Mouse (Mus musculus) erythroid progenitor cell, adult 5-6 weeks (primary cell): Measurements from ENCODE around the gene Dnajc21. TPM values are rescaled to one million over a fixed set of nuclear protein-coding genes. Genes with fewer than 3 reads are reported as not detected.

ENCODE experiments used
- ATAC-seq: replicated peaks from 2 replicates; pipeline ENCODE4 v1.8.0; 2016; ENCODE audit warnings: moderate number of reproducible peaks, mild to moderate bottlenecking, moderate TSS enrichment, inconsistent platforms; ENCODE audit not compliant: poor library complexity, low FRiP score, severe bottlenecking
- total RNA-seq, 2 experiments: library from RNA; stranded (forward) in 1 of 2; stranded (reverse) in 1 of 2; fragments of 150-400 nt in 1 of 2; fragments of 186-747, 209-891 nt in 1 of 2; gene quantifications; 2 replicates each; pipeline versions ENCODE4 v1.2.3 to v1.2.4; 2015 to 2017; ENCODE audit warnings: low replicate concordance in 2 of 2

The Dnajc21 gene
- total RNA-seq, 2 experiments from 2014 or later: 15.2 to 20.5 TPM

- ATAC-seq: no peak
Observed at GRCm38 (mm10) chr15:10441493-10441892, 28.8 kb downstream of the Dnajc21 start.

DNA sequence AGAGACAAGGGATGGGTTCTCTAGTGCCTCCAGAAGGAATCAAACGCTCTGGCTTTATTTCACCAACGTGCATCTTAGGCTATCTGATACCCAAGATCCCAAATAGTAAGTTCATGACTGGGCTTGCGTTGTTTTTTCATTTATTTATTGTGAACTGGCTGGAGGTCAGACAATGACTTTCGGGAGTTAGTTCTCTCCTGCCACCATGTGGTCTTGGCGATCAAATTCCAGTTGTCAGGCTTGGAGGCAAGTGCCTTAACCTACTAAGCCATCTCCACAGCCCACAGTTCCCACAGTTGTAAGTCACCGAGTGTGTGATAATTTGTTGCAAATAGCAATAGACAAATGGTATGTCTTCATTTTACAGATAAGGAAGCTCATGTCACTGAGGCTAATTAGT lies 30.4 kb downstream of the Dnajc21 start:
- no peak for ATAC-seq

- ATAC-seq: no peak
Observed at GRCm38 (mm10) chr15:10436893-10437292, 33.4 kb downstream of the Dnajc21 start.

DNA sequence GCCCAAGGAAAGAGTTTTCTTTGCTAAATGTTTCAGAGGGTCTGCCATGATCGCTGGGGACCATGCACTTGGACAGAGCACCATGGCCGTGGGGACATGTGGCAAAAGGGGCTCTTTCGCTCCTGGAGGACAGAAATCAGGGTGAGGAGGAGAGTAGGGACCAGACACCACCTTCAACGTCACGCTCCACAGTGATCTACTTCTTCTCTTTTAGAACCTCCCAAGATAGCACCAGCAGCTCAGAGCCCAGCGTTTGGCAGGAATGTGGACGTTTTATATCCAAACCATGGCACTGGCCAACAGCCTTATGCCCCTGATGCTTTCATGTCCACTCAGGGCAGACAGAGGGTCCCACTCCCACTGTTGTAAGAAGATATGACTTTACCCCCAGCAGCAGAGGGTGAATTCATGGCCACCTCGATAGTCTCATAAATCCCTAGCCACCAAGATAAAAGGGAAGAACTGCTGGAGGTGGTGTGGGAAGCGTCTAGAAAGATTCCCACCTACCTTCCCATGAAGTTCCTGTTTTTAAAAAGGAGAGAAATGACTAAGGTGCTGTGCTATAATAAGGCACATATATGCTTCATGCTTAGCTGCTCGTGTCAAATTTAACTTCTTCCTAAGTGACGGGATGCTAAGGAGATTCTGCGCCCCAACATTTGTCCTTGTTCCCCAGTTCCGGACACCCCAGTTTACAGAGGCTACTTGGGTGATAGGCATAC lies 43.6 kb downstream of the Dnajc21 start:
- no peak for ATAC-seq

DNA sequence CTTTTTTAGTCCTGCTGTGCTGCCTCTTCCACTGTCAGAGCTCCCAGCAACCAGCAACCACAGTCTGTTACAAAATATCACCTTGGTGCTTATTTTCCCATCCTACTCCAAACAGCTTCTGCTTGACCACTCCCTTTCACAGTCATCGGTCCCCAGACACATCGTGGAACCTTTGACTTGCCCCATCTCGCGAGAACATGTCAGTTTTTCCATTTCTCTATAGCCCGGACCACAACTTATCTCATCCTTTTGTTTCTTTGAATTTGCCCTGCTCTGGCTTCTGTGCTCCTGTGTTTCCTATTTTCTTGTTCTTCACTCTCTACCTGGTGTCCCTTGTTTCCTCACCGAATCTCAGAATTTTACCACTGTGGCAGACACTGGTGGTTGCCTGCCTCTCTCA lies 44.2 kb downstream of the Dnajc21 start:
- no peak for ATAC-seq

GRCm38 (mm10) chr15:10421785-10422144 lies 48.6 kb downstream of the Dnajc21 start:
- ATAC-seq: no peak

GRCm38 (mm10) chr15:10421138-10421784 lies 49.1 kb downstream of the Dnajc21 start:
- ATAC-seq: no peak

DNA sequence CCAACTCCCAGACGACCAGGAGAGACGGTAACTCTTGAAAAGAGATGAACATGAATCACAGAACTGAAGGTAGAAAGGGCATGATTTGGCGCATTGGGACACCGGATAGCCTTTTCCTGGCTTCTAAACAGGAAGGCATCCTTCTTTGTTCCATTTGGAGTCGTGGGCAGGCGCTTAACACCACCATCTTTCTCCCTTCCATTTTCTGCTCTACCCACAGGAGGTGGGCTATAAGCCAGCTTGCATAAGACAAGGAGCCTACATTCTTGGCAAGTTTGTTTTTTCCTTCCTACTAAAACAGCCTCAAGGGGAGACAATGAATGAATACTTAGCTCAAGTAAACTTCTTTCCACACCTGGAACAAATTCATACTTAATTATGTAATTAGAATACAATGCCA lies 56.7 kb downstream of the Dnajc21 start:
- no peak for ATAC-seq

DNA sequence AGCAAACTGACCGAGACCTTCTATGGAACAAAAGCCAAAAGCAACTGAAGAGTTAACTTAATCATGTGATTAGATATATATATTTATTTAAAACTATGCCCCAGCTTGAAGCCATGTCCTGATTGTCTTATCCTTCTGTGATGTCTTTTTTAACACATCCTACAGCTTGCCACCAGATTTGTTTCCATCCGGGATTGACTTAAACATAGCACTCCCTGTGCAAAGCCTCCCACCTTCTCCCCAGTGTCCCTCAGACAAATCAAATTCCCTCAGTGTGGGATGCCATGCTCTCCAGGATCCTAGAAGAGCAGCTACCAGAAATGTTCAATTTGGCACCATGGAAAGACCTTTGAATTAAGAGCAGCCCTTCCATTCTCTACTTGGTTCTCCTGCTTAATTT lies 59.4 kb downstream of the Dnajc21 start:
- ATAC-seq: no peak

DNA sequence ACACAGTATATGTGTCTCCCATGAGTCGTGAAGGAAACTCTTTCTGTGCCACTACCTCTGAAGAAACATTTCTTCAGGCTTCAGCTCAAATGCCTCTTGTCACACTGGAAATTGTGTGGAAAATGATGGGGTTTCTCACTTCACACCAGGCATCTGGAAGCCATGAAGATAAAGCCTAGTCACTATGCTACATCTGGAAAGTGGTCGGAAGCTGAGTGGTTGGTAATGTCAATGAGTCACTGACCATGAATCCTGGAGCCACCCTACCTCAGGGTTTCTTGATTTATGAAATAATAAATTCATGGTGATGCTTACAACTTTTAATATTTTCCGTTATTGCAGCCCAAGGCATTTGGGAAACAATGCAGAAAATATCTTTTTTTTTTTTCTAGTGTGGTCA lies 60.5 kb downstream of the Dnajc21 start:
- ATAC-seq: no peak

DNA sequence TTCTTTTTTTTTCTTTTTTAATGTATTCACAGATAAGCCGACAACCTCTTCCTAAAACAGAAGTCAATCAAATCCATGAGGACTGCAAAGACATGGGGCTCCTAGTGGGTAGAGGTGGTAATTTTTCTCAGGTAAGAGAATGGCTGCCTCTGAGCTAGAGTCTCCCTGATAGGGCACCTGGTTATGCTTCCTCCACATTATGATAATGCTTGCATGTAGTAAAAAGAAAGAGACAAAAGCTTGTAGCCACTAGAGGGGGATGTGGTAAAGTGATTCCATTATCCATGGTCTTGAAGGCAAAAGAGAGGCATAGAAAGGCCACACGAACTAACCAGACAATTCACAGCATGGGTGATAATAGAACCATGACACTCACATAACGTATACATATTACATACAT lies 69.9 kb downstream of the Dnajc21 start:
- no peak for ATAC-seq

DNA sequence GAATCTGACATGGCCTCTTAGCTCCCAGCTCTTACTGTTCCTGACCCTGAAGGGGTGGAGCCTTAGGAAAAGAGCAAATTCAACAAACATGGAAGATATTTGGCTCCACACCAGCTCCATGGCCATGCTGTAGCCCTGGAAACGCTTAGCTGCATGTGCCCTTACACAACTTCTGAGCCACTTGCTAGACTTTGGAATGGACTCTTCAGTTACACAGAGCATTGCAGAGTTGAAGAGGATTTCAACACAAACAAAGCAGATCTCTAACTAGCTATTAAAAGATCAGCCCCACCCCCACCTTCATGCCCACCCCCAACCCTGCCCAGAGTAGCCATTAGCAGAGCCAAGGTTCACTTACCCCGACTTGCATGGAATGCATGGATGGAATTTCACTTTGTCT lies 70.5 kb downstream of the Dnajc21 start:
- ATAC-seq: no peak

Other genes starting within 250 kb of the Dnajc21 start
- not detected in 2 replicates for gene Gm21973, start 145.1 kb downstream of the Dnajc21 start, total RNA-seq (2015; ENCODE audit: low replicate concordance)
- not detected in 2 replicates for gene Gm21973, start 145.1 kb downstream of the Dnajc21 start, total RNA-seq (2017; ENCODE audit: low replicate concordance)
- not detected in 2 replicates for gene Agxt2, start 112.0 kb downstream of the Dnajc21 start, total RNA-seq (2015; ENCODE audit: low replicate concordance)
- not detected in 2 replicates for gene Agxt2, start 112.0 kb downstream of the Dnajc21 start, total RNA-seq (2017; ENCODE audit: low replicate concordance)
- gene Brix1, start 15.4 kb upstream of the Dnajc21 start, total RNA-seq (2015; ENCODE audit: low replicate concordance): 12.6 and 20.1 TPM in 2 replicates
- gene Brix1, start 15.4 kb upstream of the Dnajc21 start, total RNA-seq (2017; ENCODE audit: low replicate concordance): 10.0 and 11.1 TPM in 2 replicates
- 12.6 and 15.9 TPM in 2 replicates for gene Rad1, start 15.5 kb upstream of the Dnajc21 start, total RNA-seq (2015; ENCODE audit: low replicate concordance)
- 5.4 and 11.6 TPM in 2 replicates for gene Rad1, start 15.5 kb upstream of the Dnajc21 start, total RNA-seq (2017; ENCODE audit: low replicate concordance)
- not detected in 2 replicates for gene Ttc23l, start 88.2 kb upstream of the Dnajc21 start, total RNA-seq (2015; ENCODE audit: low replicate concordance)
- gene Ttc23l, start 88.2 kb upstream of the Dnajc21 start, total RNA-seq (2017; ENCODE audit: low replicate concordance): not detected in 2 replicates
- 0.84 and 1.4 TPM in 2 replicates for gene Rai14, start 244.1 kb upstream of the Dnajc21 start, total RNA-seq (2015; ENCODE audit: low replicate concordance)
- gene Rai14, start 244.1 kb upstream of the Dnajc21 start, total RNA-seq (2017; ENCODE audit: low replicate concordance): 1.3 and 2.5 TPM in 2 replicates